Mouse (Mus musculus): ENCODE data around the gene Agap2. TPM values are rescaled to one million over a fixed set of nuclear protein-coding genes. Genes with fewer than 3 reads are reported as not detected.

Gene Agap2
- polyA plus RNA-seq, 1 experiment from 2014 or later: 1.5 TPM

DNA sequence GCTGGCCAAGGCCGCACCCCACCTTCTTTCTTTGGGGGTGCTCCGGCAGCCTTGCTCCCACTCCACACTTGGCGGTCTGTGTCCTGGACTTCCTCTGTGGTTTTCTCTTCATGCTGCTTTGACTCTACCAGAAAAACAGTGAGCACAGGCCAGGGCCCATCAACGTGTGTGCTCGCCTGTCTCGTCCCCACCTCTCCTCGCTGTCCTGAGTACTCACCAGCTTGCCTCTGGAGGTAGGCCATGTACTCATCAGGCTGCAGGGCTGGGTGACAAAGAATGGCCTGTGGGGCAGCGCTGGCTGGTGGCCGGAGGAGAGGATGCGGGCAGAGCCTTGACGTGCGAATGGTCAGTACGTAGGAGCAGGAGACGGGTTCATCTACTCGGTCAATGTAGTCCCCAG is 24.8 kb downstream of the Agap2 start:
- H3K9me3 ChIP-seq (replicated peaks): no peaks in the 10 kb centered on the region
- ATAC-seq: no peak
- H3K4me3 ChIP-seq: no peak overlapping the region
- no peak overlapping the region for H3K4me2 ChIP-seq
- no peak overlapping the region for H3K9ac ChIP-seq
- peaks cover 64% of the 10 kb centered on the region for H3K36me3 ChIP-seq (ENCODE audit: poor library complexity, severe bottlenecking)
- H3K27ac ChIP-seq: no peak overlapping the region
- 93% methylated on average over 15 of the region's 15 CpGs for WGBS
- H3K27me3 ChIP-seq: no peaks in the 10 kb centered on the region
- 0 out of 2 replicates have a peak, but pooled peaks cover under 1% of the 10 kb centered on the region for H3K4me1 ChIP-seq

GRCm38 (mm10) chr10:127100414-127100813 is 25.3 kb downstream of the Agap2 start:
- Histone ChIP-seq H3K9me3 (replicated peaks) (no peaks in the 10 kb centered on the region), H3K27ac (no peak overlapping the region), H3K27me3 (no peaks in the 10 kb centered on the region), H3K4me3 (no peak overlapping the region), H3K4me2 (no peak overlapping the region), H3K9ac (no peak overlapping the region), H3K36me3 (ENCODE audit: poor library complexity, severe bottlenecking) (peaks cover 64% of the 10 kb centered on the region), H3K4me1 (no peaks in the 10 kb centered on the region)
- WGBS: 90% methylated on average over 8 of the region's 8 CpGs
- ATAC-seq: no peak

DNA sequence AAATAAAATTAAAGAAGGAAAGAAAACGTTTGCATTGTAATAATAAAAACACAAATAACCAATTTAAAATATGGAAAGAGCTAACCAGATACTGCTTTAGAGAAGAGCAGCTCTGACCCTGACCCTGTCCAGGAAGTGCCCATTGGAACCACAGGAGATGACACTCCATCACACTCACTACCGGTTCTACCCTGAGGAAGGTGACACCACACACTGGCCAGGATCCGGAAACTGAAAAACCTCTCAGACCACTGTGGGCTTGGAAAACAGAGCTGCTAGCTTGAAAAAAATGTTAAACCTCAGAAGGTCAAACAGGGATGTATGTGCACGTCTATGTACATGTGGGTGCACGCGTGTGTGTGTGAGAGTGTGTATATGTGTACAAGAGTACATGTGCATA is 26.1 kb downstream of the Agap2 start:
- H3K4me3 ChIP-seq: no peak overlapping the region
- no peak overlapping the region for H3K9ac ChIP-seq
- no peaks in the 10 kb centered on the region for H3K9me3 ChIP-seq (replicated peaks)
- no peaks in the 10 kb centered on the region for H3K4me1 ChIP-seq
- no peak for ATAC-seq
- no peaks in the 10 kb centered on the region for H3K27me3 ChIP-seq
- H3K4me2 ChIP-seq: no peak overlapping the region
- WGBS: 87% methylated on average over 6 of the region's 6 CpGs
- no peak overlapping the region for H3K27ac ChIP-seq
- peaks cover 62% of the 10 kb centered on the region for H3K36me3 ChIP-seq (ENCODE audit: poor library complexity, severe bottlenecking)

DNA sequence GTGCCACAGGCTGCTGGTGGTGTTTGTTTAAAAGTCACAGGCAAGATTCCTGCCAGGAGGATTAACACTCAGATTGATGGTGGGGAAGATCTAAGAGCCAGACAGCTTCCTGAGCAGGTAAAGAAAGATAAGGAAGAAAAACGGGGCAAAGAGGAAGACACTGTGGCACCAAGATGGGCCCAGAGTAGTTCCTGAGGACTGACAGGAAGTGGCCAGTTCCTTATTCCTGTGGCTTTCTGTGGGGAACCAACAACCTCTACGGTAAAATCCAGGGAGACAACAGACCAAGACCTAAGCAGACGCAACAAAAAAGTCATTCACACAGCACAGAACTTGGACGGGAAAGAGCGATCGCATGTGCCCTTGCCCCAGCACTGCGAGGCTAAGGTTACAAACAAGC is 28.5 kb downstream of the Agap2 start:
- H3K27me3 ChIP-seq: no peaks in the 10 kb centered on the region
- H3K9ac ChIP-seq: no peak overlapping the region
- no peak for ATAC-seq
- 91% methylated on average over 7 of the region's 7 CpGs for WGBS
- H3K4me2 ChIP-seq: no peak overlapping the region
- no peak overlapping the region for H3K27ac ChIP-seq
- H3K4me3 ChIP-seq: no peak overlapping the region
- no peaks in the 10 kb centered on the region for H3K4me1 ChIP-seq
- H3K9me3 ChIP-seq (replicated peaks): no peaks in the 10 kb centered on the region
- peaks cover 45% of the 10 kb centered on the region for H3K36me3 ChIP-seq (ENCODE audit: poor library complexity, severe bottlenecking)

DNA sequence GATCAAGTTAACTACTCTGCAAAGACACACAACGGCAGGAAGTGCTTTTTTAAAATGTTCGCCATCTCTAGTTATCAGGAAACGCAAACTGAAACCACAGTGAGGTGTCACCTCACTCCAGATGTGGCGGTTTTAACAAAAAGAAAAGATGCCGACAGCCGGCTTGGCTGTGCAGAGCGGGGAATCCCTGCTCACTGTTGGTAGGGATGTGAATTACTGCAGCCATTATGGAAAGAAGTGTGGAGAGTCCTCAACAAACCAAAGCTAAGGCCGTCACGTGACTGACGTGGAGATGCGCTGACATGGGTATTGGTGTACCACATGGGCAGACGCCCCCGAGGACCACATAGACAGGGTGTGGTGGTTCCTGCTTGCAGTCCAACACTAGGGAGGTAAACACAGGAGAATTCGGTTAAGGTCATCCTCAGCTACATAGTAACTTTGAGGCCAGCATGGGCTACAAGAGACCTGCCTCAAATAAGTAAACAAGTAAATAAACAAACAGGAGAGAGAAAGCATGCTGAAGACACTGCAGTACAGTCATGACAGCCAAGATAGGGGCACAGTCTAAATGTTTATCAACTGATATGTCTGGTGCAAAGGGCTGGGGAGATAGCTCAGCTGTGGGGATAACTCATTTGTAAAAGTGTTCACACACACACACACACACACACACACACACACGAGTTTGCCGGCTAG is 32.6 kb downstream of the Agap2 start:
- Histone ChIP-seq H3K4me2 (no peak overlapping the region), H3K9ac (no peak overlapping the region), H3K4me3 (no peak overlapping the region), H3K36me3 (ENCODE audit: poor library complexity, severe bottlenecking) (peaks cover 40% of the 10 kb centered on the region), H3K27me3 (no peaks in the 10 kb centered on the region), H3K27ac (no peak overlapping the region), H3K9me3 (replicated peaks) (no peaks in the 10 kb centered on the region), H3K4me1 (no peaks in the 10 kb centered on the region)
- no peak for ATAC-seq
- WGBS: 92% methylated on average over 16 of the region's 16 CpGs

DNA sequence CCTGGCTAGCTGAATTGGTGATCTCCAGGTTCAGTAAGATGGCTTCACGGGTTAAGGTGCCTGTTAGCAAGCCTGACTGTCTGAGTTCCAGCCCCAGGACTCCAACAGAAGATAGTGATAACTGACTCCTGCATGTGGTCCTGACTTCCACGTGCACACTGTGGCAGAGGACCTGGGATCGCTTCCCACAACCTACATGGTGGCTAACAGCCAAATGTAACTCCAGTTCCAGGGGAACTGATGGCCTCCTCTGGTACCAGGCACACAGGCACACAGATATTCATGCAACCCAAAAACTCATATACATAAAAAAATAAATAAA is 33.1 kb downstream of the Agap2 start:
- no peak for ATAC-seq
- Histone ChIP-seq H3K4me1 (no peaks in the 10 kb centered on the region), H3K9me3 (replicated peaks) (no peaks in the 10 kb centered on the region), H3K4me3 (no peak overlapping the region), H3K27ac (no peak overlapping the region), H3K36me3 (ENCODE audit: poor library complexity, severe bottlenecking) (peaks cover 45% of the 10 kb centered on the region), H3K4me2 (no peak overlapping the region), H3K27me3 (no peaks in the 10 kb centered on the region), H3K9ac (no peak overlapping the region)
- WGBS: 85% methylated on average over 3 of the region's 3 CpGs

- H3K36me3 ChIP-seq (ENCODE audit: poor library complexity, severe bottlenecking): peaks cover 48% of the 10 kb centered on the region
- no peak overlapping the region for H3K27ac ChIP-seq
- WGBS: 88% methylated on average over 15 of the region's 15 CpGs
- no peaks in the 10 kb centered on the region for H3K4me1 ChIP-seq
- no peaks in the 10 kb centered on the region for H3K9me3 ChIP-seq (replicated peaks)
- H3K9ac ChIP-seq: no peak overlapping the region
- H3K4me3 ChIP-seq: no peak overlapping the region
- no peaks in the 10 kb centered on the region for H3K27me3 ChIP-seq
- H3K4me2 ChIP-seq: no peak overlapping the region
- no peak for ATAC-seq
Observed at GRCm38 (mm10) chr10:127111001-127111887, 36.2 kb downstream of the Agap2 start.

- Histone ChIP-seq H3K9me3 (replicated peaks) (no peaks in the 10 kb centered on the region), H3K36me3 (ENCODE audit: poor library complexity, severe bottlenecking) (peaks cover 66% of the 10 kb centered on the region), H3K9ac (no peak overlapping the region), H3K4me1 (no peaks in the 10 kb centered on the region), H3K4me3 (no peak overlapping the region), H3K27me3 (no peaks in the 10 kb centered on the region), H3K27ac (no peak overlapping the region), H3K4me2 (no peak overlapping the region)
- ATAC-seq: no peak
- WGBS: 96% methylated on average over 11 of the region's 11 CpGs
Observed at GRCm38 (mm10) chr10:127114408-127114807, 39.3 kb downstream of the Agap2 start.

- no peak overlapping the region for H3K27ac ChIP-seq
- H3K9ac ChIP-seq: no peak overlapping the region
- H3K36me3 ChIP-seq (ENCODE audit: poor library complexity, severe bottlenecking): peaks cover 68% of the 10 kb centered on the region
- H3K4me3 ChIP-seq: no peak overlapping the region
- WGBS: 90% methylated on average over 2 of the region's 2 CpGs
- H3K9me3 ChIP-seq (replicated peaks): no peaks in the 10 kb centered on the region
- no peaks in the 10 kb centered on the region for H3K27me3 ChIP-seq
- H3K4me2 ChIP-seq: no peak overlapping the region
- peaks cover 6% of the 10 kb centered on the region for H3K4me1 ChIP-seq
- ATAC-seq: no peak
Observed at GRCm38 (mm10) chr10:127115068-127115467, 40.0 kb downstream of the Agap2 start.

GRCm38 (mm10) chr10:127118470-127118869 is 43.4 kb downstream of the Agap2 start:
- no peak overlapping the region for H3K4me2 ChIP-seq
- H3K4me3 ChIP-seq: no peak overlapping the region
- ATAC-seq: no peak
- H3K4me1 ChIP-seq: peaks cover 23% of the 10 kb centered on the region
- H3K27ac ChIP-seq: no peak overlapping the region
- peaks cover 46% of the 10 kb centered on the region for H3K36me3 ChIP-seq (ENCODE audit: poor library complexity, severe bottlenecking)
- 93% methylated on average over 11 of the region's 11 CpGs for WGBS
- H3K9me3 ChIP-seq (replicated peaks): no peaks in the 10 kb centered on the region
- H3K9ac ChIP-seq: no peak overlapping the region
- H3K27me3 ChIP-seq: no peaks in the 10 kb centered on the region

DNA sequence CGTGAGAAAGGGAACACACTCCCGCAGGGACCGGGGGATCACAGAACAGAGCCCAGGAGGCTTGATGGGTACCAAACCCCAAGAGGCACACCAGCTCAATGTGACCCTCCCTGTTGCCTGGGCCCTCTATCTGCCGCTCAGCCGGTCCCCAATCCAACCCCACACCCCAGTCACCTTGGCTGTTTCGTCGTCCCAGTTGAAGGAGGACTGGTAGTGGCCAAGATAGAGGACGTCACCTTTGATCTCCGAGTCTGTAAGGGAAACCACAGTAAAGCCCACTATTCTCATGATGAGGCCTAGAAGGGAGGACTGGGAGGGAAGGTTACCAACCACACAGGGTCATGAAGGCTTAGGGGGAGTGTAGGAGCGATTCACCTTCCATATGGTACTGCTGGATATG is 44.1 kb downstream of the Agap2 start:
- H3K4me3 ChIP-seq: no peak overlapping the region
- peaks cover 24% of the 10 kb centered on the region for H3K4me1 ChIP-seq
- H3K4me2 ChIP-seq: no peak overlapping the region
- no peaks in the 10 kb centered on the region for H3K27me3 ChIP-seq
- H3K9ac ChIP-seq: no peak overlapping the region
- peaks cover 46% of the 10 kb centered on the region for H3K36me3 ChIP-seq (ENCODE audit: poor library complexity, severe bottlenecking)
- no peak overlapping the region for H3K27ac ChIP-seq
- no peak for ATAC-seq
- WGBS: 92% methylated on average over 10 of the region's 10 CpGs
- H3K9me3 ChIP-seq (replicated peaks): no peaks in the 10 kb centered on the region

DNA sequence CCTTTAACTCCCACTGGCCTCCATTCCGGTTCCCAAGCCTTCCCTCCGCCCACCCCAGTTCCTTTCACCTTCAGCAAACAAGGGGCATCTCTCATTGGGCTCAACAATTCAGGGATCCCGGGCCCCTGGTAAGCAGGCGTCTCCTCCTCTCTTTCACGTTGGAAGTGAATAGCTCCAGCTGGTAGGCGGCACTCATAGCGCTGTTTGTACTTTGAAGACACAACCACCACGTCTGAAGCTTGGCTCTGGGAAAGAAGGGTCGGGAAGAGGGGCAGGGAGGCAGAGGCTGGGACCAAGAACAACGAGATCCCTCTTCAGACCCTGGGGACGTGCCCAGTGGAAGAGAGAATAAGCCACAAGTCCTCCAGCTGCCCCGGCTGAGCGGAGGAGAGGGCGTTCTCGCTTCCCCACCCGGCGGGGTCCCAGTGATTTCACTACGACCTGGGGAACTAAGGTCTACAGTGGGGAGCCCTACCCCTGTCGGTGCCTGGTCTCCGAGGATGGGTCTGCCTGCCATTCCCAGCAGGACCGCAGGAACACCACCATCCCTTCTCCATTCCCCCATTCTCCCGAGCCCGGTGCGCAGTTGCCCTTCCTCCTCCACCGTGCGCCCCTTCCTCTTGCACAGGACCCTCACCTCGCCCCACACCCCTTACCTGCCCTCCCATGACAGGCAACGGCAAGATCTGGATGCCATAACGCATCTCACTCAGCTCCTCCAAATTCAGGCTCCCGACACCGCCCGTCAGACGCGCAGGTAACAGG is 45.4 kb downstream of the Agap2 start:
- Histone ChIP-seq H3K4me2 (peak overlapping the region; percentile 91), H3K27me3 (no peaks in the 10 kb centered on the region), H3K27ac (peak overlapping the region; percentile 22; the same call in 1 of the 2 replicates), H3K4me3 (peak overlapping the region; percentile 92), H3K9ac (peak overlapping the region; percentile 91), H3K4me1 (peaks cover 24% of the 10 kb centered on the region), H3K36me3 (ENCODE audit: poor library complexity, severe bottlenecking) (peaks cover 36% of the 10 kb centered on the region), H3K9me3 (replicated peaks) (no peaks in the 10 kb centered on the region)
- ATAC-seq: peak; percentile 0; the same call in 1 of the 2 replicates
- 3% methylated on average over 34 of the region's 34 CpGs for WGBS
